Mouse (Mus musculus): ENCODE data around the gene Pik3ap1. TPM values are rescaled to one million over a fixed set of nuclear protein-coding genes. Genes with fewer than 3 reads are reported as not detected.

Pik3ap1 gene
- total and polyA plus RNA-seq, 3 experiments, result 26.7 to 106 (median 37.4) TPM

DNA sequence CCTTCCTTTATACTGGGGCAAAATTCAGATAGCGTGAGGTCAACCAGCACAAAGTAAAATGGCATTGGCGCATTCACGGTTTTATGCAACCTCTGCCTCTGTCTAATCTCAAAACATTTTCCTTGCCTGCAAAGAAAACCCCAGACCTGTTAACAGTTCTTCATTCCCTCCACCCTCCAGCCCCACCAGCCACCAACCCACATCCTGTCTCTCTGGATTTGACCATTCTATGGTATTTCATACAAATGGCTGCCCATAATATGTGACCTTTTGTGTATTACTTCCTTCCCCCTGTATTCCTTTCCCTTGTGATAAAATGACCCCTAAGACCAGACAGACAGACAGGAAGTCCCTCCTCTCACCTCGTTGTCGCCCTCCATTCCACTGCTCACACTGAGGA lies 102.2 kb downstream of the Pik3ap1 start:
- no peaks in the 10 kb centered on the region for H3K4me1 ChIP-seq (ENCODE audit: control insufficient read depth in 1 of 2, insufficient read depth in 2 of 2)
- H3K36me3 ChIP-seq (replicated peaks in 1 of 2; ENCODE audit: control insufficient read depth in 1 of 2, insufficient read depth in 1 of 2, low read length in 1 of 2), result peaks cover 80 to 98% of the 10 kb centered on the region in 2 experiments
- no peaks in the 10 kb centered on the region for H3K79me2 ChIP-seq (replicated peaks; ENCODE audit: control insufficient read depth, extremely low read depth, insufficient read depth, poor library complexity, severe bottlenecking)
- H3K27ac ChIP-seq (ENCODE audit: insufficient read depth, low read depth), result no peak overlapping the region
- H3K4me2 ChIP-seq (ENCODE audit: insufficient read depth, low read depth, poor library complexity, severe bottlenecking), result no peak overlapping the region
- H3K9me3 ChIP-seq (replicated peaks; ENCODE audit: low read length), result no peaks in the 10 kb centered on the region
- DNase-seq (ENCODE audit: extremely low read depth), result no peak
- TF ChIP-seq RAD21 (IDR thresholded peaks at IDR 0.05; ENCODE audit: low read depth, low read length) (no peak), MAFK (IDR thresholded peaks at IDR 0.05; ENCODE audit: insufficient replicate concordance, low read length) (no peak), KAT2A (IDR thresholded peaks at IDR 0.05; ENCODE audit: insufficient replicate concordance, low read length) (no peak), GABPA (IDR thresholded peaks at IDR 0.05; ENCODE audit: insufficient replicate concordance, low read depth, low read length) (no peak), ZKSCAN1 (IDR thresholded peaks at IDR 0.05; ENCODE audit: borderline replicate concordance, low read depth, low read length) (no peak), NRF1 (IDR thresholded peaks at IDR 0.05; ENCODE audit: low read depth, low read length) (no peak), JUND (conservative IDR thresholded peaks at IDR 0.05; ENCODE audit: low read depth, low read length) (no peak), MAZ (IDR thresholded peaks at IDR 0.05; ENCODE audit: low read depth, low read length) (no peak), NELFE (IDR thresholded peaks at IDR 0.05; ENCODE audit: low read depth, low read length) (no peak), USF1 (IDR thresholded peaks at IDR 0.05; ENCODE audit: low read depth, low read length) (no peak), USF2 (conservative IDR thresholded peaks at IDR 0.05; ENCODE audit: low read depth, low read length) (no peak), CTCF (conservative IDR thresholded peaks at IDR 0.05 in 1 of 2, IDR thresholded peaks at IDR 0.05 in 1 of 2; ENCODE audit: low read depth in 2 of 2, low read length in 2 of 2) (no peak)
- dilution Hi-C loops (cut with MboI; ENCODE audit: extremely low pct_ligation_motif_present, extremely low pct_unique_long_range_greater_than_20kb, low sequenced_read_pairs), result no loop called here
- no peak overlapping the region for H3K4me3 ChIP-seq (replicated peaks in 1 of 3; ENCODE audit: low read depth in 2 of 3, low read length in 2 of 3, poor library complexity in 1 of 3)
- in situ Hi-C loops (cut with MboI; ENCODE audit: low pct_ligation_motif_present, low pct_unique_long_range_greater_than_20kb, low sequenced_read_pairs), result no loop called here
- no peaks in the 10 kb centered on the region for H3K27me3 ChIP-seq (replicated peaks)
- no peak overlapping the region for H3K9ac ChIP-seq (ENCODE audit: insufficient read depth, low read depth)

- Histone ChIP-seq H3K9ac (ENCODE audit: insufficient read depth, low read depth) (no peak overlapping the region), H3K4me3 (replicated peaks in 1 of 3; ENCODE audit: low read depth in 2 of 3, low read length in 2 of 3, poor library complexity in 1 of 3) (no peak overlapping the region), H3K27ac (ENCODE audit: insufficient read depth, low read depth) (no peak overlapping the region), H3K79me2 (replicated peaks; ENCODE audit: control insufficient read depth, extremely low read depth, insufficient read depth, poor library complexity, severe bottlenecking) (no peaks in the 10 kb centered on the region), H3K4me2 (ENCODE audit: insufficient read depth, low read depth, poor library complexity, severe bottlenecking) (no peak overlapping the region), H3K27me3 (replicated peaks) (no peaks in the 10 kb centered on the region), H3K36me3 (replicated peaks in 1 of 2; ENCODE audit: control insufficient read depth in 1 of 2, insufficient read depth in 1 of 2, low read length in 1 of 2) (peaks cover 79 to 98% of the 10 kb centered on the region in 2 experiments), H3K9me3 (replicated peaks; ENCODE audit: low read length) (no peaks in the 10 kb centered on the region), H3K4me1 (ENCODE audit: control insufficient read depth in 1 of 2, insufficient read depth in 2 of 2) (no peaks in the 10 kb centered on the region)
- no peak for DNase-seq (ENCODE audit: extremely low read depth)
- TF ChIP-seq ZC3H11A (IDR thresholded peaks at IDR 0.05; ENCODE audit: low read depth, low read length) (no peak), RAD21 (IDR thresholded peaks at IDR 0.05; ENCODE audit: low read depth, low read length) (no peak), NRF1 (IDR thresholded peaks at IDR 0.05; ENCODE audit: low read depth, low read length) (no peak), BHLHE40 (IDR thresholded peaks at IDR 0.05; ENCODE audit: low read depth, low read length) (no peak), CHD2 (IDR thresholded peaks at IDR 0.05; ENCODE audit: low read length) (no peak), ETS1 (conservative IDR thresholded peaks at IDR 0.05; ENCODE audit: low read depth, low read length) (no peak), MYC (IDR thresholded peaks at IDR 0.05; ENCODE audit: low read depth, low read length) (no peak), CHD1 (IDR thresholded peaks at IDR 0.05; ENCODE audit: low read depth, low read length) (no peak), MEF2A (IDR thresholded peaks at IDR 0.05; ENCODE audit: borderline replicate concordance, low read depth, low read length) (no peak), UBTF (IDR thresholded peaks at IDR 0.05; ENCODE audit: low read depth, low read length) (no peak)
- in situ Hi-C loops (cut with MboI; ENCODE audit: low pct_ligation_motif_present, low pct_unique_long_range_greater_than_20kb, low sequenced_read_pairs) (no loop called here), dilution Hi-C loops (cut with MboI; ENCODE audit: extremely low pct_ligation_motif_present, extremely low pct_unique_long_range_greater_than_20kb, low sequenced_read_pairs) (no loop called here)
These were observed 102.7 kb downstream of the Pik3ap1 start for GRCm38 (mm10) chr19:41282216-41282615.

All from CH12.LX (cell line).